Mouse (Mus musculus): ENCODE measurements around the gene Ace2. TPM values are rescaled to one million over a fixed set of nuclear protein-coding genes. Genes with fewer than 3 reads are reported as not detected.

Ace2 gene
- 0.72 TPM in 1 of 2 replicates, not detected in the other for polyA plus RNA-seq (2011; ENCODE audit: insufficient read depth, insufficient read length, low replicate concordance, missing spikeins)

DNA sequence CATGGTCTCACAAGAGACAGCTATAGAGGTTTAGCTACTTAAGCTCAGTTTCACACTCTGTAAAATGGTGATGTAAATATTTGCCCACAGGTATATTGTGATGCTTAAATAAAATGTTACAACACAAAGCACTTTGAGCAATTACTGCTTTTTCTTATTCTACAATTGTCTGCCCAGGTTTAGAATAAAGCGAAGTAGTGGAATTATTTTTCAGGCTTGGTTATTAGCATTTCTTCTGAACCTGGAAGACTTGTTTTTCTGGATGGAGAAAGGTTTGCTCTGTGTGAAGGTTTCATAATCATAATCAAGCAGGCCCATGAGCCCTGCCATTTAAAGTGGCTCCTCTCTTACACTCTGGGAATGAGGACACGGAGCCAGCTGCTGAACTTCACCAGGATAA, at the start of gene Ace2:
Gene Ace2, plus strand, starts transcription at position 301 of the 400 bp plus-strand sequence.
- no peaks in the 10 kb centered on the region for H3K4me1 ChIP-seq (ENCODE audit: control insufficient read depth, insufficient read depth, low read length)
- WGBS = 82% methylated on average over 2 of the region's 2 CpGs
- H3K27ac ChIP-seq (ENCODE audit: control insufficient read depth, insufficient read depth, low read depth, low read length, poor library complexity) = no peak within 1 kb of the TSS
- no peak for TF ChIP-seq POLR2A (IDR thresholded peaks at IDR 0.05; ENCODE audit: borderline replicate concordance, control insufficient read depth, low read depth, low read length)
- no peak for TF ChIP-seq CTCF (IDR thresholded peaks at IDR 0.05; ENCODE audit: control insufficient read depth, insufficient read depth, low read length)
- H3K4me3 ChIP-seq (replicated peaks; ENCODE audit: control insufficient read depth, low read depth, low read length) = no peak within 1 kb of the TSS

DNA sequence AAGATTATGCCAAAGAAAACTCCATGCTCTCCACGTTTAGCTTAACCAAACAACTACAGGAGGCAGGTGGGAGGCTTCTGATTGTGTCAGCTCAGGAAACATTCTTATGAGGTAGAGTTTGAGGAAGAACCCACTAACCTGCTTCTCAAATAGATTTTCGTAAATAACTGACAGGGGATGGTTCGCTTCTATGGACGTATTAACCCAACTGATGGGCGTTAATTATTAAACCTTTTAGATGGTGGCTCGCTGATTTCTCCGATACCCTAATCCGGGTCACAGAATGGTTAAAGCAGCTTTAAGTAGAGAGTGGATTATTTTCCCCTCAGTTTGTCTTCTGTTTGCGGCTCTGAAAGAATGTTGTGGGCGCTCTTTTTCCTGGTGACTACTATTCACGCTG, 49.2 kb upstream of the Ace2 start:
- H3K4me1 ChIP-seq (ENCODE audit: control insufficient read depth, insufficient read depth, low read length) = no peaks in the 10 kb centered on the region
- TF ChIP-seq CTCF (IDR thresholded peaks at IDR 0.05; ENCODE audit: control insufficient read depth, insufficient read depth, low read length) = no peak
- 85% methylated on average over 11 of the region's 11 CpGs for WGBS
- no peak overlapping the region for H3K4me3 ChIP-seq (replicated peaks; ENCODE audit: control insufficient read depth, low read depth, low read length)
- no peak overlapping the region for H3K27ac ChIP-seq (ENCODE audit: control insufficient read depth, insufficient read depth, low read depth, low read length, poor library complexity)

DNA sequence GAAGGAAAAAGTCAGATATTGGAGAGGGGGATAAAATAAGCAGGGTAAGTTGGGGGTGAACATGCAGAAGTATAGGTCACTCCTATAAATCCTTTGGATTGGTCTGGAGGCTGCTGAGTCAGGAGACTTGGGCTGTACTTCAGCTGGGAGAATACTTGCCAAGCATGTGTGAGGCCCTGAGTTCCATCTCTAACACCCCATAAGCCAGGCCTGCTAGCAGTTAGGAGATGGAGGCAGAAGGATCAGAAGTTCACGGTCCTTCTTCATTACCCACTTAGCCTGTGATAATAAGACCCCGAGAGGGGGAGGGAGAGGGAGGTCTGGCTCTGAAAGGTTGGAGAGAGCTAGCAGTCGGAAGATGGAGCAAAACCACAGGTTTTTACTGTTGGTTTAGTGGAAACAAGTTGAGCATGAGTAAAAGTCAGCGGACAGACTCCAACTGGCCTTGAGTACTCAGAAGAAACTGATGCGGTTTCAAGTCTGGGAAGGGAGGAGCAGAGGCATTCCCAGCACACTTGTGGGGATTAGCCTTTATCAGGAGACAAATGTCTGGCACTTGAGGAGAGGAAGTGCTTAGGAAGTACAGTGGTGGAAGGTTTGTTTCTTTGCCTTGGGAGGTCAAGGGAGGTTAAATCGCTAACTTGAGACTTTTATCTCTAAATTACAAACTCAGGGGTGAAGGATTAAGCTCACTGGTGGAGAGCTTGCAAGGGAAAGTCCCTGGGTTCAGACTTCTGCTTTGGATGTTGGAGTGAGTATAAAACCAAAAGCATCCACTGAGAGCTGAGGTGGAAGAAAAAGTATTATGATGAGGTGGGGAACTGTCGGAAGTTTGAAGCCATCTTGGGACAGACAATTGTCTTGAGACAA, 46.6 kb upstream of the Ace2 start:
- Histone ChIP-seq H3K4me1 (ENCODE audit: control insufficient read depth, insufficient read depth, low read length) (no peaks in the 10 kb centered on the region), H3K4me3 (replicated peaks; ENCODE audit: control insufficient read depth, low read depth, low read length) (no peak overlapping the region), H3K27ac (ENCODE audit: control insufficient read depth, insufficient read depth, low read depth, low read length, poor library complexity) (no peak overlapping the region)
- 33% methylated on average over 7 of the region's 7 CpGs for WGBS
- TF ChIP-seq POLR2A (IDR thresholded peaks at IDR 0.05; ENCODE audit: borderline replicate concordance, control insufficient read depth, low read depth, low read length) = no peak
- no peak for TF ChIP-seq CTCF (IDR thresholded peaks at IDR 0.05; ENCODE audit: control insufficient read depth, insufficient read depth, low read length)

DNA sequence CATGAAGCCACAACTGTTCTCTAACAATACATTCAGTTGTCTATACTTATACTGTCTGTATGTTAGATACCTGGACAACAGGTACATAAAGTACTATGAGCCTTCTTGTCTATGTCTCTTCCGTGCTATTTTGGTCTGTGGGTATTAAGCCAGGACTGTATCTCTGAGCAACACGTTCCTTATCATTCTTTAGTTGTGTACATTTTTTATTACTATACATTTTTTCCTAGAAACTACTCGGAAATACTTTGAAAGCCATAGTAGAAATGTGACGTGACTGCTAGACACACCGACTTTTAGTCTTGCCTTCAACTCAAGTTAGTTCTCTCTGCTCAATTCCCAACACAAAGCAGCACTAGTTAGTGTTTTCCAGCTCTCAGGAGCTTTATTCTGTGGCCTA, 45.7 kb upstream of the Ace2 start:
- 63% methylated on average over 5 of the region's 5 CpGs for WGBS
- Histone ChIP-seq H3K4me3 (replicated peaks; ENCODE audit: control insufficient read depth, low read depth, low read length) (no peak overlapping the region), H3K27ac (ENCODE audit: control insufficient read depth, insufficient read depth, low read depth, low read length, poor library complexity) (no peak overlapping the region)

DNA sequence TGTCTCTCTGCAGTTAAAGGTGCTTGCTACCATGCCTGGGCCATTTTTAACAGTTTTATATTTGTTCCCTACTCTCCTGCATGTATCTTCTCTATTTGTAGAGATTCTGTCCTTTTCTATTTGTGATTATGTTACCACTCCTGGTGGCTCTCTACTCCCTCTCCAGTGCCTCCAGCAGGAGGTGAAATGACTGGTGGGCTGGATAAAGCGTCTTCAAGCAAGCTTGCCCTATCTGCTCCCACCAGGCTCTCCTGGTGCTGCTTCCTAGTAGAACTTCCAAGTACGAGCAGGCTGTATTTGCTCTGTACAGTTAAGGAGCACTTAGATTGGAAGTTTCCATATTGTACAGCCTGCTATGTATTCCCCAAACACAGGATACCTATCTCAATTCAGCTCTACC, 43.3 kb upstream of the Ace2 start:
- no peaks in the 10 kb centered on the region for H3K4me1 ChIP-seq (ENCODE audit: control insufficient read depth, insufficient read depth, low read length)
- WGBS = 70% methylated on average over 2 of the region's 2 CpGs
- TF ChIP-seq POLR2A (IDR thresholded peaks at IDR 0.05; ENCODE audit: borderline replicate concordance, control insufficient read depth, low read depth, low read length) = no peak
- no peak for TF ChIP-seq CTCF (IDR thresholded peaks at IDR 0.05; ENCODE audit: control insufficient read depth, insufficient read depth, low read length)

More for the DNA sequence above, 45.7 kb upstream of the Ace2 start:
- H3K4me1 ChIP-seq (ENCODE audit: control insufficient read depth, insufficient read depth, low read length) = no peaks in the 10 kb centered on the region
- TF ChIP-seq CTCF (IDR thresholded peaks at IDR 0.05; ENCODE audit: control insufficient read depth, insufficient read depth, low read length) = no peak
- TF ChIP-seq POLR2A (IDR thresholded peaks at IDR 0.05; ENCODE audit: borderline replicate concordance, control insufficient read depth, low read depth, low read length) = no peak

DNA sequence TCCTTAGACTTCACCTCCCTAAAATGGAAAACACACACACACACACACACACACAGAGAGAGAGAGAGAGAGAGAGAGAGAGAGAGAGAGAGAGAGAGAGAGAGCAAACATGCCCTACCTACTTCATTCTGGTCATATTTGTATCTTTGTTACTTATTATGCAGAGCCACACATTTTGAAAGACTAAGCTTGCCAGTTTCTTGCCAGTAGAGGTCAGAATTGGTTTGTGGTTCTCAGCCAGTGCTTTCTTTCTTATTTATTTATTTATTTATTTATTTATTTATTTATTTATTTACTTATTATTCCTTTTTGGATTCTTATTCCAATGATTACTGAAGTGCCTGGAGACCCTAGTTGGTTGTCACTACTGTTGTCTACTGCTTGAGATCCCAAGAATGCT, 37.6 kb upstream of the Ace2 start:
- no peak for TF ChIP-seq CTCF (IDR thresholded peaks at IDR 0.05; ENCODE audit: control insufficient read depth, insufficient read depth, low read length)
- TF ChIP-seq POLR2A (IDR thresholded peaks at IDR 0.05; ENCODE audit: borderline replicate concordance, control insufficient read depth, low read depth, low read length) = no peak
- no peak overlapping the region for H3K4me3 ChIP-seq (replicated peaks; ENCODE audit: control insufficient read depth, low read depth, low read length)
- no peak overlapping the region for H3K27ac ChIP-seq (ENCODE audit: control insufficient read depth, insufficient read depth, low read depth, low read length, poor library complexity)
- no peaks in the 10 kb centered on the region for H3K4me1 ChIP-seq (ENCODE audit: control insufficient read depth, insufficient read depth, low read length)

More for the DNA sequence above, 43.3 kb upstream of the Ace2 start:
- H3K4me3 ChIP-seq (replicated peaks; ENCODE audit: control insufficient read depth, low read depth, low read length) = no peak overlapping the region
- no peak overlapping the region for H3K27ac ChIP-seq (ENCODE audit: control insufficient read depth, insufficient read depth, low read depth, low read length, poor library complexity)

DNA sequence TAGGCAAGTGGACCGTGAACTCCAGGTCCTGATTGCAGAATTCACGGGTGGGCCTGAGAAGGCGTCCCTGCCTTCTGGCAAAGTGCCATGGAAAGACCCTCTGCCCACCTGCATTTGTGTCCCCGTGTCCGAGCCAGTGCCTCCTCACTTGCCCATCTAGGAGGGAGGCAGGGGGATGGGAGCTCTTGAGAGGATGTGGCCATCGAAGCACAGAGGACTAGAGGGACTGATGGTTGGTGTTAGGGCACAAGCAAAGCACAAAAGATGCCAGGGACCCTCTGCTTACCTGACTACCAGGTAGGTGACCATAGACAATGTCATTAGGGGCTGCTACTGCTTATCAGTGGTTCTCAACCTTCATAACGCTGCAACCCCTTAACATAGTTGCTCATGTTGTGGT, 36.9 kb upstream of the Ace2 start:
- Histone ChIP-seq H3K4me3 (replicated peaks; ENCODE audit: control insufficient read depth, low read depth, low read length) (no peak overlapping the region), H3K4me1 (ENCODE audit: control insufficient read depth, insufficient read depth, low read length) (no peaks in the 10 kb centered on the region), H3K27ac (ENCODE audit: control insufficient read depth, insufficient read depth, low read depth, low read length, poor library complexity) (no peak overlapping the region)
- WGBS = 80% methylated on average over 7 of the region's 7 CpGs
- TF ChIP-seq POLR2A (IDR thresholded peaks at IDR 0.05; ENCODE audit: borderline replicate concordance, control insufficient read depth, low read depth, low read length) (no peak), CTCF (IDR thresholded peaks at IDR 0.05; ENCODE audit: control insufficient read depth, insufficient read depth, low read length) (no peak)

DNA sequence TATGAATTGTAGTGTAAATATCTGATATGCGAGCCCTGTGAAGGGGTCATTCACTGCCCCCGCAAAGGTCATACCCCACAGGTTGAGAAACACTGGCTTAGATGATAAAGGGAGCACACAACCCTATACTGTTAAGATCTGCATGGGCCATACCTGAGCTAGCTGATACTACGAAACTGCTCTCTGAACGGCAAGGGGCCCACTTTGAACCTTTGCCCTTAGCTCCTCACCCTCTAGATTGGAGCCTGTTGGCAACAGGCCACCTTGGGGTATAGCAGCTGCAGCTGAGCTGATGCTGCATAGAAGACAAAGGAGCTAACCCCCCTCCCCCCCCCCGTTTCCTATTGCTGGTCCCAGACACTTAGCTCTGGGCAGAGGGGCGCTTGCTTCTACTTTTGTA, 36.5 kb upstream of the Ace2 start:
- TF ChIP-seq POLR2A (IDR thresholded peaks at IDR 0.05; ENCODE audit: borderline replicate concordance, control insufficient read depth, low read depth, low read length) (no peak), CTCF (IDR thresholded peaks at IDR 0.05; ENCODE audit: control insufficient read depth, insufficient read depth, low read length) (no peak)
- WGBS = 55% methylated on average over 6 of the region's 6 CpGs
- Histone ChIP-seq H3K4me1 (ENCODE audit: control insufficient read depth, insufficient read depth, low read length) (no peaks in the 10 kb centered on the region), H3K27ac (ENCODE audit: control insufficient read depth, insufficient read depth, low read depth, low read length, poor library complexity) (no peak overlapping the region), H3K4me3 (replicated peaks; ENCODE audit: control insufficient read depth, low read depth, low read length) (no peak overlapping the region)
